Mouse (Mus musculus) olfactory bulb, adult 2 months (tissue): Measurements from ENCODE around the gene Lactb.

Experiments
- CTCF ChIP-seq: fragments of 200-500 bp; IDR thresholded peaks from 2 replicates; pipeline ENCODE4 v1.5.1; 2012; ENCODE audit warnings: low read depth, mild to moderate bottlenecking, low read length, moderate library complexity; ENCODE audit not compliant: insufficient read depth
- POLR2A ChIP-seq: fragments of 200-500 bp; IDR thresholded peaks from 2 replicates; pipeline ENCODE4 v1.6.1; 2012; ENCODE audit warnings: mild to moderate bottlenecking, low read depth, low read length, moderate library complexity; ENCODE audit not compliant: insufficient read depth

DNA sequence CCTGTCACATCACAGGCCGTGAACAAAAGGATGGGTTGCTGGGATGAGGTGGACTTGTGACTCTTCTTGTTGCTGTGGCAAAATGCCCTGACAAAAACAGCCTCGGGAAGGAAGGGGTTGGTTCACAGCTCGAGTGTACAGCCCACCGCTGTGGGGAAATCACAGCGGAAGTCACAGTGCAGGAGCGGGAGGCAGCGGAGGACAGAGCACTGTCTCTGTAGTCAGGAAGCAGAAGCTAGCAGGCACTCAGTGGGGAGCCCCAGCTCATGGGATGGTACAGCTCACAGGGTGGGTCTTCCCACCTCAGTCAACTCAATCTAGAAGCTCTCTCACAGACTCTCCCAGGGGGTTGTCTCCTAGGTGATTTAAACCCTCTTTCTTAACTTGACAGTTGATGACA, 10.1 kb upstream of the Lactb start:
- TF ChIP-seq CTCF (no peak), POLR2A (no peak)
